Mouse (Mus musculus) Muller cell, postnatal 12 days (primary cell): ENCODE results near the gene 2810459M11Rik.
A peak's percentile ranks its signal among the peaks of the same experiment; 100 is the strongest.

ENCODE experiments used
- DNase-seq: peaks from one replicate; pipeline ENCODE4 v3.0.0-alpha.2; 2015; ENCODE audit errors: inconsistent ontology term

2810459M11Rik gene

GRCm38 (mm10) chr1:86053198-86053921 is 7.7 kb downstream of the 2810459M11Rik start:
- DNase-seq: peak; percentile 96

GRCm38 (mm10) chr1:86054943-86055342 is 9.3 kb downstream of the 2810459M11Rik start:
- DNase-seq: no peak

GRCm38 (mm10) chr1:86056284-86056683 is 10.6 kb downstream of the 2810459M11Rik start:
- no peak for DNase-seq

GRCm38 (mm10) chr1:86058856-86059769 is 13.4 kb downstream of the 2810459M11Rik start:
- peak; percentile 81 for DNase-seq

GRCm38 (mm10) chr1:86062523-86062922 is 16.9 kb downstream of the 2810459M11Rik start:
- DNase-seq: no peak

GRCm38 (mm10) chr1:86064271-86064991 is 18.8 kb downstream of the 2810459M11Rik start, which contains the start of gene Psmd1:
Psmd1 (plus strand) TSS chr1:86064387.
- DNase-seq: peak; percentile 96

GRCm38 (mm10) chr1:86076565-86076964 is 30.9 kb downstream of the 2810459M11Rik start:
- DNase-seq: no peak

GRCm38 (mm10) chr1:86094413-86094812 is 48.8 kb downstream of the 2810459M11Rik start:
- DNase-seq: no peak

GRCm38 (mm10) chr1:86105054-86105453 is 59.4 kb downstream of the 2810459M11Rik start:
- no peak for DNase-seq
